Mouse (Mus musculus) urinary bladder, postnatal 4 days (tissue): ENCODE results near the gene Il18.

Source experiments
- DNase-seq, 2 experiments: peaks; one replicate each; pipeline ENCODE4 v3.0.0; 2021 to 2022; ENCODE audit warnings: low spot score in 2 of 2

The Il18 gene

DNA sequence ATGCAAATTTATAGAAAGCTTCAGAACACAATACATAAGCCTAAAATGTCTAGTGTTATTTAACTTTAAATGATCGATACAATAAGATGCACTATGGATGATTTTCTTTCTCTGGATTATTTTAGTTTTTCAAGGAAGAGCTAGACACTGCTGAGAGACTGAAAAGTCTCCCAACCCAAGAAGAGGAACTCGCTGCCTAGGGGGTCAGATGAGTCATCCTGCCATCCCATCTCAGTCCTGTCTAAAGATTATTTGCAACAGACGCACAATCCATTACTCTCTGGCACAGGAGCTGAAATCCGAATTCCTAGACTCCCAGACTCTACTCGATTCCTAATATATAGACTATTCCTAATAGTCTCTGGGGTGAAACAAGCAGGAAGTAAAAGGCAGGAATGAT, 2.4 kb upstream of the Il18 start:
- DNase-seq: no peak

DNA sequence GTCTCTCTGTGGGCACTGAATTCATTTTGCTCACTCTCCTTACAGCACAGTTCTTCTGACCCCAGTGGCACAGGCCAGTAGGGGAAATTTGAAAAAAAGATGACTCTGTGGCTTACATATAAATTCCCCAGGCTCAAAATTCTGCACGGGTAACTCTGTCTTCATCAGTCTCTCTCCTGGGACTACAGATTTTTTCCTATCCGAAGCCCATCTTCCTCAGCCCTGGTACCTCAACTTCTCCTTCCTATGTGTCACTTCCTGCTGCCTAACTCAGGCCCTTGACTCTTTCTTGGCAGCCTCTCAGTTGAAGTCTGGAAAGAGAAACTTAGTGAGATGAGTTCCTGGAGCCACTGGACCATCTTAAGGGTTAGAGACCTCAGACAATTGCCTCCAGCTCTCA, 1.1 kb upstream of the Il18 start:
- DNase-seq: no peak

DNA sequence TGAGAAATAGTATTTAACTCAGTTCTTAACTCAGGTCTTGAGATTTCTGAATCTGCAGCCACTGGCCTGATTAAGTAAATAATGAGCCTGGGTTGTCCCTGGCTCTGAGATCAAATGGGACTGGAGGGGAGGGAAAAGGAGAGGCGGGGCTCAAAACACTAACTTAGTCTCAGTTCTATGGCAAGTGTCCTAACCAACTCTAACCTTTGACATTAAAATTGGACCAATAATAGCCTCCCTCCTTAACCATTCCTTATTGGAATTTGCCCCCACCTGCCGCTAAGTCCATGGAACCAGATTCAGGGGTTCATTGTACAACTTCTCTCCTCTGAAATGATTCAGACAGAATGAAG, 443 bp downstream of the Il18 start, which contains the start of gene Bco2:
Bco2 (minus strand) TSS at position 88 of the 353 bp plus-strand sequence.
- no peak for DNase-seq

DNA sequence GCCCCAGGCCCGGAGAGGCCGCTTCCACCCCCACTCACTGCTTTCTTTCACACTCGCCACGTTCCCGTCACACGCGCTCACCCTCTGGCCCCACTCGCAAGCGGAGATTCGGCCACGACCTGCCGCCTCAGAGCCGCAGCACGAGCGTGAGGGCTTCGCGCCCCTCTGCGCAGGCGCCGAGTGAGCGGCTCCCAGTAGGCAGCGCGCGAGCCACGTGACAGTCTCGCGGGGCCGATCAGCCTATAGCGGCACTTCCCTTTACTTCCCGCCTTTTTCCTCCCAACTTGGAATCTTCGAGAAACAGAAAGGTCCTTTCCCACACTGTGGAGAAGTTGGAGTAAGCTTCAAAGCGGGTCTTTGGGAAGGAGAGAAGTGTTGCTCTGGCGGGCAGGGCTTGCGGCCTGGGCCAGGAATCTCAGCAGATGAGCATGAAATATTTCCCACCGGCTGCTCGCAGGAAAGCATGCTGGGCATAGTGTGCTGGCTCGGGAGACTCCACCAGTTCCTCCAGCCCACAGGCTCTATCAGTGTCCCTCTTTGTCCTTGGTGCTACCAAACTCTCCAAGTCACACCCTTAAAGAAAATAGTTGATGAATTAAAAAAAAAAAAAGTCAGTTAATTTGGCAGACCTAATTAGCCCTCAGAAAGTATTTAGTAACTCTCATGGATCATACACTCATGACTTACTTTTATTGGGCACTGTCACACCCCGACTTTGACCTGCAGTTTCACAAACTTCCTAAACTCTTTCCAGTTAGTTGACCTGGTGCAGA, 6.7 kb downstream of the Il18 start, which contains the start of gene Tex12:
Tex12 (minus strand) TSS at position 181 of the 773 bp plus-strand sequence.
- DNase-seq: no peak

DNA sequence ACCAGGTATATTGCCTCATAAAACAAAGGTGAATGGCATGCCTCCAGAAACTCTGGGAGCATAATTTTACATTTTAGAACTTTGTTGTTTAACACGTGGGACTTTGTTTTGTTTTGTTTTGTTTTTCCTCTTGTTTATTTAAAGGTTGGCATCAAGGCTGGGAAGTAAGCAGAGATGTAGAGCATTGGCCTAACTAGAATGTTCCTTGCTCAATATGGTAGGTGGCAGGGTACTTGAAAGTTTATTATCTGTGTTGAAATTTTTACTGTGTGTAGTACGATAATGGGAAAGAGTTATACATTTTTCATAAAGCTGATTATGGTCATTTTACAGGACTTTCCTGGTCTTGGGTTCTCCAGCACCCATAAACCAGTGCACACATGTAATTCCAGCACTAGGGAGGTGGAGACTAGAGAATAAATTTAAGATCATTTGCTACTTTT, 7.3 kb downstream of the Il18 start:
- no peak for DNase-seq

DNA sequence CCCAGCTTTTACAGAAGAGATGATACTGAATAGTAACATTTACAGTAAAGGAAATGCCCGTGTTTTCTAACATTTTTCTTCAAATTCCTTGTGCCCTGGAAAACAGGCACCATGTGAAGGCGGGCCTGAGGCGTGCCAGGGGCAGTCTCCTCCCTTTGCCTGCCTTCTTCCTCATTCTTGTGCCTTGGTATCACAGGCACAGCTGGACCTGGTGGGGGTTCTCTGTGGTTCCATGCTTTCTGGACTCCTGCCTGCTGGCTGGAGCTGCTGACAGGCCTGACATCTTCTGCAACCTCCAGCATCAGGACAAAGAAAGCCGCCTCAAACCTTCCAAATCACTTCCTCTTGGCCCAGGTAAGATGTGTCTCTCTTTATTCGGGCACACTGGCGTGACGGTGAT, 10.5 kb downstream of the Il18 start:
- no peak for DNase-seq

DNA sequence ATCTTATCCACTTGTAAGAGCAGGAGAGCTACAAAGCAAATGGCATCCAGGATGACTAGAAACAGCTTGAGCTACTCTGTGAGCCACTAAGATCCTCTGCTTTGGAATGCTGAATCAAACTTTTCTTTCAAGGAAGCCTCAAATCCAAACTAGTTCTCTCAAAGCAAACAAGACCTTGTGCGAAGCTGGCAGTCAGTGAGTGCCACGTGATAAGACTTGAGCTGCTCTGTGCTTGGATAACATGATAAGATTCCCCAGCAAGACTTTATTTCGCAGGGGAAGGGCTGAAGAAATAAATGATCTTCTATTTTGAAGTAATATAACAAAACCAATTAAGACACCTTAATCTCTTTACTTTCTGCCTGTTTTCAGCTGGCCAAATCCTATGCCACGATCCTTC, 11.3 kb downstream of the Il18 start:
- no peak for DNase-seq

DNA sequence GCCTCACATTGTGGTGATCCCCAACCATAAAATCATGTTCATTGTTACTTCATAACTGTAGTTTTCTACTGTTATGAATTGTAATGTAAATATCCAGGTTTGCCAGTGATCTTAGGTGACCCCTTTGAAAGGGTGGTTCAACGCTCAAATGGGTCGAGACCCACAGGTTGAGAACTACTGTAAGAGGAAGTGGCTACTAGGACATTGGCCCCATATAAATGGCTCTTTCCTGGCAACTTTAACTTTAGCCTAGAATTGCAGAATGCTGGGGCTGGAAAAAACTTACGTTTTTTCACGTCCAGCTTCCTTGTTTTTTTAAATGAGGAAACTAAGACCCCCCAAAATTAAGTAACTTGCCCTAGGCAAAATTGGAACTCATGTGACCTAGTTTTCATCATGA, 12.7 kb downstream of the Il18 start:
- no peak for DNase-seq

DNA sequence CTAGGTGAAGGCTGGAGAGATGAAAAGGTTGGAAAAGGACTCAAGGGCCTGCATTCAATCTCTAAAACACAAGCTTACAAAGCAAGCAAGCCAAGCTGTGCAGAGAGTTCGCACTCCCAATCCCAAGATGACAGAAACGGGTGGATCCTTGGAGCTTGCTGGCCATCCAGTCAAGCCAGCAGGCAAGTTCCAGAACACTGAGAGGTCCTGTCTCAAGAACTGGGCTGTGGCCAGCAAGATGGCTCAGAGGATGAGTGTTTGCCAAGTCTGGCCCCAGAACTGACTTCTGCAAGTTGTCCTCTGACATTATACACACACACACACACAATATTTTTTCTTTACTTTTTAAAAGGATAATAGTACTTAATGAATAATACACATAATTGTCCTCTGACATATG, 13.3 kb downstream of the Il18 start:
- DNase-seq: no peak

DNA sequence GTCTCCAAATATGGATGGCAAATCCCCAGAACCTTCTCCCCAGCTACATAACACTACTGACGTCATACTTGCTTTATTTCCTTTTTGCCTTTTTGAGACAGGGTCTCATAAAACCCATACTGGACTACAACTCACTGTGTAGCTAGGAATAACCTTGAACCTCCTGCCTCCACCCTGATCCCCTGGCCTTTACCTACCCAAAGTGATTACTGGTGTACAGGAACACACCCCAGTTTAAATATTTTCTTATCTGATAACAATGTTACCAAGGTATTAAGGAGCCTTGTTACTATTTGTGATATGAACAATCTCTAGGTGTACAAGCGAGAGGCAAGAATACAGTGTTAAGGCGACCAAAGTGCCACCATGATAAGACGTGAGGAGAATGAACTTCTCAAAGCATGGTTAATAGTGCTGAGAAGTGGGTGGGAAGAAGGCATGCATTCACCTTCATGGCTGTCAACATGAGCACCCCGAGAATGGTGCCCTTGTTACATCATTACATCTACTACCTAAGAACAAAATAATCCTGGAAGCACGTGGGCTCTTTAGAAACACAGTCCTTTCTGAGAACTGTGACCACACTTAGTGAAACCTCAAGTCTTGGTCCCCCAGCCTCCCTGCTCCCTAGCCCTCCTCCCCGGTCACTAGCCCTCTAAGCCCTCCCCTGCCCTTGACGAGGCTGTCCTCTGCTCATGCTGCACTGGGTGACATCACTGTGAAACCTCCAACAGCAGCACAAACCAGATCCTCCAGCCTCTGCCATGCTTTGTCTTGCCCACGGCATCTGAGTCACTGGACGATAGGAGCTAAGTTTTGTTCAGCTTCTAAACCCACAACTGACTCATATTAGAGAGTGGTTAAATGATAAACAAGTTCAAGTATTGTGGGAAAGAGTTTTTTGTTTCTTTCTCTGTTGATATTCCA, 15.2 kb downstream of the Il18 start:
- no peak for DNase-seq

DNA sequence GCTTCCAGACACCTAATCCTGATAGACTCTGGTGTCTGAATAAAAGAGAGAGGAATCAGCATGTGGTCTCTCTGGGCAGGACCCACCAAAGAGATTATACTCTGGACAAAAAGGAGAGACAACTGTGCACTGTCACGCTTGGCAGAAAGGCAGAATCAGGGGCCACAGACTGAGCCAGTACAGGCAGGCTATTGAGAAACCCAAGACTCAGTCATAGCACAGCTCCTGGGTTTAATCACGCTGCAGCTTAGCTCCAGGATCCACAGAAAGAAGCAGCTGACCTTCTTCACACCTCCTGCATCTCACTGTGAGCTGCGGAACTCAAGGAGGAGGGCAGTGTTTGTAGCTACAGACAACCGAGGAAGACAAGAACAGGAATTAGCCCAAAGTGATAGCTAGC, 25.7 kb downstream of the Il18 start:
- no peak for DNase-seq

DNA sequence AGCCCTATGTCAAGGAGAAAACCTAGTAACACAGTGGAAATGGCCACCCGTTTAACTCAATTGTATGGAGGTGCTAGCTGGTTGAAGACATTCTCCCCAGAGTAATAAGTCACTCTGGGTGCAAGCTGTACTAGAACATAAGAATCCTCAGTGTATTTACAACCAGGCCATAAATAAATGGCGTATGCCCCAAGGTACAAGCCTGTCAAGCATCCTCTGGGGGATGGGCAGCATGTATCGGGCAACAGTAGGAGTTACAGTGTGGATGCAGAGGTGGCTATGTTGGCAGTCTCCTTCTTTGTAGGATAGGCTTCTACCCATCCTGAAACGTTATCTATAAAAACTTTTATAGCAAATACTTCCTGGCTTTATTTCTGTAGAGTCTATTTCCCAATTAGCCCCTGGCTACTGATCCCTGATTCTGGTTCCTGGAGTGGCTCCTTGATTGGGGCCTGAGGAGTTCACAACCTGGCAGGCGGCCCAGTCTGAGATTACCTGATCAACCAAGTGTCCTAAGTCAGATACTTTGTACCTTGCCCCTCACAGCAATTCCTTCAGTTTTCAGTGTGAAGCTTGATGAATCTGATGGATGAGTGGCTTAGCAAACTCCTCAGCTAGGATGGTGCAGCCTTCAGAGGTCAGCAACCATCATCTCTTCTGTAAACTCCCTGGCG, 30.7 kb downstream of the Il18 start:
- DNase-seq: no peak

DNA sequence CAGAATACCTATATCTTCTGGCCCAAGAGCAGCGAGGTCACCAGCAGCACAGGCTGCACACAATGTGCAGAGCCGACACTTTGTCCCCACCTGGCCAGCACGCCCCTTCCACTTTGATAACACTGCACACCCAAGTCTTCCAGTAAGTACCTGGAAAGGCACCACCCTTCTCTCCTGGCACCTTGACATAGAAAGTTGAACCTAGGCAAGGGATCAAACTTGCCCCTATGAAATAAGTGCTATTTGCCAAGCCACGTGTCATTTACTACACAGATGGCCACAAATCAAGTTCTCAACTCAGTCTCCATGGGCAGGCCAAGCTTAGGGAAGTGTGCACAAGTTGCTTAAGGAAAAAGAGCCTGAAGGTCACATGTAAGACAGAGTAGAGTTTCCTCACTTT, 32.3 kb downstream of the Il18 start:
- no peak for DNase-seq

DNA sequence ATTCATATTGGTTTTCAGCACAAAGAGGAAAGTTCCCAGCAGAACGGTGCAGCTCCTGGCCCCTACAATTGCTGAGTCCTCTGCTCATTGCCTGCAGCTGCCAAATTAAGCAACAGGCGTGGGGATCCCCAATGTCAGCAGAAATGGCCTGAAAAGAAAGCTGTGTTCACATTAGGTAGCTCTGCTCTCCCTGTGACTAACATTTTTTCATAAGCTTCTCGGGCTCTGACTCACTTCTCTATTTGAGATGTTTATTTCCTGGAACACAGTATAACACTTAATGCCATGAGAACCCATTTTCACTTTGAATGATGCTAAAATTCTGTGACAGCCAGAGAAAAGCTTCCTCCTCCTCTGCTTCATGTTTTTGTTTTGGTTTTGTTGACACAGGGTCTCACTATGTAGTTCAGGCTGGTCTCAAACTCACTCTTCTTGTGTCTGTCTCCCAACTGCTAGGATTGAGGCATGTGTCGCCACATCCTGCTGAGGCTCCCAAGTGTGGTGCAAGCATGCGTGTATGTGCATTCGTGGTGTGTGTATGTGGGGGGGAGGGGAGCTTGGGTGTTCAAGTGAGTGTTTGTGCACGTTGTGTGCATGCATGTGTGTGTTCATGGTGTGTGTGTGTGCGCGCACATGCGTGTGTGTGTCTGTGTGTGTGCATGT, 36.4 kb downstream of the Il18 start:
- DNase-seq: no peak

DNA sequence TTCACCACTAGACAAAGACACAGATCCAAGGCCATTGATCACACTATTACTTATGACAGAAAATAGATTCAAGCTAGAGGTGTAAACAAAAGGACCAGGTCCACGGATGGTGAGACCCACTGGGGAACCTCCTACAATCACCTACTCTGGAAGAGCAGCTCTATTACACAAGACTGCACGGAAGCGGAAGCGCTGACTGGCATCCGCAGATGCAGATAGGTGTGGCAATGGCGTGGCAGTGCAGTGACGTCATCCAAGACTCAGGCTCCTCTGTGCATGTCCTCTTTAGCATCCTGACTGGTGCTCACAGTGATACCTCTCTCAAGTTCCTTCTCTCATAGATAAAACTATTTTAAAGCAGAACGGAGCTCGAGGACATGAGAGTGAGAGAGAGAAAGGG, 38.3 kb downstream of the Il18 start:
- DNase-seq: no peak

DNA sequence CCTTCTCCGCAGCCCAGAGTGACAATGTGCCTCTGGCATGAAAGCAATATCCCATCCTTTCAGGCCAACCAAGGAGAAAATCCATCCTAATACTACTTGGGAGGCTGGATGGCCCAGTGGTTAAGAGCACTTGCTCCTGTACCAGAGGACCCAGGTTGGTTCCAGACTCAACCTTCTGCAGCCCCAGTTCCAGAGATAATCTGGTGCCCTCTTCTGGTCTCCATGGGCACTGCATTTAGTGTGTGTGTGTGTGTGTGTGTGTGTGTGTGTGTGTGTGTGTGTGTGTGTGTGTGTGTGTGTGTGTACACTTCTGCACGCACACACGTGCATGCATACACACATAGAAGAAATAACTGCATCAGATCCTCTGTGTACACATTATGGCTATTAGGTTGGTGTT, 38.9 kb downstream of the Il18 start:
- no peak for DNase-seq

DNA sequence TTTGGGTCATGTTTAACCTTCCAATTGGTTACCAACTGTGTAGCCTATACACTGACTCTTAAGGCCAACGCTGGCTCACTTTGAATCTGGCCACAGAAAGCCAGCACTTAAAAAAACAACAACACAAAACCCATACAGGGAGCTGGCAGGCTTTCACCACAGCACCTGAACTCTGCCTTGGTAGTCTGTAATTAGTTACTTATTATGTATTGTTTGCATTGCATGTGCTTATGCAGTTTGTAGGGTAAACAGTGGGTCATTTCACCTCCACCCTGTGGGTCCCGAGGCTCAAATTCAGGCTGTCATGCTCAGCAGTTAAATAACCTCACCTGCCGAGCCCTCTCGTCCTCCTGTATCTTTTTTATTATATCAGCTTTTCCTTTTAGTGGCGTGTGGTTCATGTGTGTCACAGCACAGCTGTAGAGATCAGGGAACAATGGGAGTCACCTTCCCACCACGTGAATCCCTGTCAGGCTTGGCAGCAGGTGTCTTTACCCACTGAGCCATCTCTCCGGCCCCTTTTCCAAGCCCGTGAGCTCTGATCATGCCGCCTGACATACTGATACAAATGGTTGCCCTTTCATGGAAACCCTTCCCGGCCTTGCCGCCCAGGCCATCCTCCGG, 40.3 kb downstream of the Il18 start:
- DNase-seq: no peak

DNA sequence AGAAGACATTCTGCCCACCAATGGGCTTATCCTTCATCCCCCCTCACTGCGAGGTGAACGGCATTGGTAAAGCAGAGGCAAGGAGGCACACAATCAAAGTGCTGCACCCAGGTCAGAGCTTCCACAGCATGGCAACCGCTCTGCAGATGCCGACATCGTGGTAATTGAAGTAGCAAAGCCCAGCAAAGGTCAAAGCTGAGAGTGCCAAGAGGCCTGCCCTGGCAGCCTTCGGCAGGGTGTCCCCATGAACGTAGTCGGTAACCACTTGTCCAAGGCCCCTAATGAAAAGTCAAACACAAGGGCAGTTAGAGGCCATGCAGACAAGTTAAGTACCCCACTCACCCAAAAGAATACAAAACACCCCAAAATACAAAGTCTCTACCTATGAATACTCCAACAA, 42.3 kb downstream of the Il18 start:
- DNase-seq: no peak

DNA sequence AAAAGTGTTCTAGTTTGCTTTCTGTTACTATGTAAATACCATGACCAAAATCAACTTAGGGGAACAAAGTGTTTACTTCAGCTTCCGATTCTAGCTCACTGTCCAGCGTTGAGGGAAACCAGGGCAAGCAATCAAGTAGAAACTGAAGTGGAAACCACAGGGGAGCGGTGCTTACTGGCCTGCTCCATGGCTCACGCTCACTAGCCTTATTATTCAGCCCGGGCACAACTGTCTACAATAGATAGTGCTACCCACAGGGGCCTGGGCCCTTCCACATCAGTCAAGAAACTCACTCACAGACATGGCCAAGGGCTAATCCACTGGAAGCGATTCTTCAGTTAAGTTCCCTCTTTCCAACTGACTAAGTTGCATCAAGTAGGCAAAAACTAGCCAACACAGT, 46.9 kb downstream of the Il18 start:
- no peak for DNase-seq

DNA sequence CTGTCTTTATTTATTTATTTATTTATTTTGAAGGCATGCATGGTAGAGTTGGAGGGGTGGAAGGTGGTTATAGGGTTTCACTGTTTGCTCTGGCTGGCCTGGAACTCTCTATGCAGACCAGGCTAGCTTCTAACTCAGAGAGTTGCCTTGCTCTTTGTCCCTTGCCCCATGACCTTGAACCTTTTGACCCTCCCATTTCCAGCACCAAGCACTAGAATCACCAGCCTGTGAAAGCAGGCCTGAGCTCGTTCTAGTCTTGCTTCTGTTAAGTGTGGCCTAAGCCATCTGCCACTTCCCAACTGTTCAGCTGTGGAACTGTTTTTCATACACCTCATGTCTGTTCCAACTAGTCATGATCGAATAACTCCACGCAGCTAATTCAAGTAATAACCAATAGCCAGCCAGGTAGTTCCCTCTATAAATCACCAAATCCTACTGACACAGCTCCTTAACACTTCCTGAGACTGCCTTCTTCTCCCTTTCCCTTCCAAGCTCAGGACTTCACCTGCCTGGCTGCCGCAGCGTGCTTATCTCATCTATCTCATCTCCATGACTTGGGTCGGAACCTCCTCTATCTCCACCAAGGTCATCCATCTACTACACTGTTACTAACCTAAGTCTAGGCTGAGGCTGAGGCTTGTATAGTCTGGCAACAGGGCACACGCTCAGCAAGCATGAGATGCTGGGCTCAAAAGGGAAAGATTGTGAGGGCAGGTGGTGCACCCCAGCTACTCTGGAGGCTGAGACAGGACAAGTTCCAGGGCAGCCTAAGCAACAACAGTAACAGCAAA, 47.6 kb downstream of the Il18 start:
- no peak for DNase-seq
